Mouse (Mus musculus) brain, embryonic 14.5 days (tissue): ENCODE measurements at regions not wholly inside any gene's neighbourhood (a gene's known extent, or its start where the extent isn't known, plus 50 kb on each side); places are given as distances from the start of the nearest gene placed in this dataset.
A peak's percentile ranks its signal among the peaks of the same experiment; 100 is the strongest.

Experiments
- DNase-seq: peaks from one replicate; pipeline ENCODE4 v3.0.0-alpha.2; 2011; ENCODE audit warnings: low read depth
- CTCF ChIP-seq: fragments of 200-500 bp; IDR thresholded peaks from 2 replicates; pipeline ENCODE4 v1.5.1; 2012; ENCODE audit warnings: inconsistent platforms, mild to moderate bottlenecking, moderate library complexity, borderline replicate concordance; ENCODE audit not compliant: insufficient read depth, insufficient read length; ENCODE audit errors: extremely low read depth
- POLR2A ChIP-seq: fragments of 200-500 bp; IDR thresholded peaks from 2 replicates; pipeline ENCODE4 v1.6.1; 2012; ENCODE audit warnings: mild to moderate bottlenecking, inconsistent platforms, borderline replicate concordance; ENCODE audit not compliant: poor library complexity, insufficient read depth, insufficient read length, severe bottlenecking; ENCODE audit errors: extremely low read depth

DNA sequence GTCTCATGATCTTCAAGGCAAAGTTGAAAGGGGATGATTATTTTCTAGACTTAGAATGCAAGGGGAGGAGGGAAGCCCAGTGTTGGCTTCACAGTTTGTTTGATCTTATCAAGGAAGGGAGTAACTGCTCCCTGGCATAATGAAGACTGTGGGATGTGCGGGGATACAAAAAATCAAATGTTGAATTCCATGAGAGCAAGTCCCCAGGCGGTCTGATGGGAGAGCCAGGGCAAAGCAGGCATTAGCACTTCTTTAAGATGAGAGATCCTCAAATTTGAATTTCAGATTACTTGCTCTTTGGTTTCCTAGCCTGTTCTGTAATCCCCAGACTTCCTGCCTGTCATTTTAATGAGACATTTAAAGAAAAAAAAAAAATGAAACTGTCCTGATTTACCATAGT is 525.6 kb upstream of the Man1a start:
- peak; percentile 78 for DNase-seq
- TF ChIP-seq CTCF (no peak), POLR2A (no peak)

- DNase-seq: no peak
- TF ChIP-seq CTCF: no peak
- TF ChIP-seq POLR2A: no peak
Measured at GRCm38 (mm10) chr10:54595072-54595471, 518.7 kb upstream of the Man1a start.

DNA sequence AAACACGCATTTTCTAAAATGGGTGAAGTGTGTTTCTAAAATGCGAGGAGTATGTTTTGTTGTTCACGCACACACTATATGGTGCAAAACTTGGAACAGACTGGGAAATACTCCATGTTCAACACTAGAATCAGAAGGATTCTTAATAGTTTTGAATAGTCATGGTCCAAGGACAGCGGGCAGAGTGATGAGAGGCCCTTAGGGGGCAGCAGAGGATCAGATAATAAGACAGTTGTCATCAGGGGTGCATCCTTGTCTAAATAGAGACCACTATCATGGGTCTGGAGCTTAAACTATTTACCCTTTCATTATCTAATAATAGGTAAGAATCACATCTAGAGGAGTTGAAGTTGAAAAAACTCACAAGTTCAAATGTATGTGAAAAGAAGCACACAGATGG is 482.2 kb upstream of the Man1a start:
- TF ChIP-seq POLR2A (no peak), CTCF (peak; percentile 56; the same call in 1 of the 2 replicates)
- peak; percentile 56 for DNase-seq

DNA sequence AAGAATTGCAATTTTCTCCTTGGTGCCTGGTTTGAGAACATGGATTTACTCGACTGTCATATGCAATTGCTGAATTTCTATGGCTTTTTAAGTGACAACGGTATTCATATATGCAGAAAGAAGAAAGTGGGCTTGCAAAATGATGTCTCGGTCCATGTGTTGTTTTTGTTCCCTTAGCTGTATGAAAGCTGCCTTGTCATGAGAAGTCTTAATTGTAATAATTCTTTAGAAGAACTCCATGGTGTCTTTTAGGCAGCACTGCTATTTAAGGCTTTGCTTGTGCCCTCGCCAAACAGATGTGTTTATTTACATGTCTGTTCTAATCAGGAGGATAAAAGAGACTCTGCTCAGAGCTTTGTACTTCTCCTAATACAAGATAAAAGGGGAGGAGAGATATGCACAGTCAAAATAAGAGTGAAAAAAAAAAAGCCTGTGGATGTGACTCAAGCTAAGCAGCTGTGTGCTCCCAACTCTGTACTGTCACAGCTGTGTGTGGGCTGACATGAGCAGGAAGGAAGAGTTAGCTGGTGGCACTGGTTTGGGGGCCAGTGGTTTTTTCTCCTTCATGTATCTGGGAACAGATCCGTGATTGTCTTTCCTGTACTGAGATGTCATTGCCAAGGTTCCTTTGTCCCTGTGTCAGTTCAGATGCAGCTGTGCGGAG is 475.5 kb upstream of the Man1a start:
- TF ChIP-seq POLR2A (no peak), CTCF (no peak)

GRCm38 (mm10) chr10:54550665-54551064 is 474.3 kb upstream of the Man1a start:
- DNase-seq: no peak
- TF ChIP-seq CTCF (no peak), POLR2A (no peak)

More for the DNA sequence above, 475.5 kb upstream of the Man1a start:
- peak; percentile 43 for DNase-seq

DNA sequence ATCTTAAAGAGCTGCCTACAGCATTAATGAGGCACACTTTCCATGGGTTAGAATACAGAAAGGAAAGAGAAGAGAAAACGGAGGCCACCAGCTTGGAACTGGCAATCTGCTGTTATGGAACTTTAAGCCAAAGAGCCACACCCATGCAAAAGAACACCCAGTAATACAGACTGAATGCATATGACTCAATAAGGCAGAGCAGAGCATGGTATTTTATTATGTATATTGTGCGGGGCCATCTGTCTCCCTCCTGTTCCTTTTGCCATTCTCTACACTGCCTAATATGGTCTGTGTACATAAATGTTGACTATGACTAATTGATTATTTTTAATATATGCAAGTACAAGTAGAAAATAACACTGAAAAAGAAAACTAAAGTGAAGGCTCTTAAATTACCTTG is 472.6 kb upstream of the Man1a start:
- TF ChIP-seq POLR2A: no peak
- TF ChIP-seq CTCF: no peak
- peak; percentile 48 for DNase-seq

DNA sequence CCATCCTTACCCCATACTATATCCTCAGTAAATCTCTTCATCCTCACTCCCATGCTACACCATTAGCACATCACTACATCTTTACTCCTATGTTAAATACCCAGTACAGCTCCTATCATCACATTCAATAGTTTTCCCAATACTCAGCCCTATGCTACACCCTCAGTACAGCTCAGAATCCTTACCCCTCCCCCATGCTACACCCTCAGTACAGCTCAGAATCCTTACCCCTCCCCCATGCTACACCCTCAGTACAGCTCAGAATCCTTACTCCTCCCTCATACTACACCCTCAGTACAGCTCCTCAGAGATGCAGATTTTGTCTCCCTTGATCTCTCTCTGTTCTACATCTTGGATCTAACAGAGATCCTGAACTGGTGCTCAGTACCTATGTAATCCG is 472.1 kb upstream of the Man1a start:
- no peak for TF ChIP-seq CTCF
- TF ChIP-seq POLR2A: no peak
- DNase-seq: no peak

DNA sequence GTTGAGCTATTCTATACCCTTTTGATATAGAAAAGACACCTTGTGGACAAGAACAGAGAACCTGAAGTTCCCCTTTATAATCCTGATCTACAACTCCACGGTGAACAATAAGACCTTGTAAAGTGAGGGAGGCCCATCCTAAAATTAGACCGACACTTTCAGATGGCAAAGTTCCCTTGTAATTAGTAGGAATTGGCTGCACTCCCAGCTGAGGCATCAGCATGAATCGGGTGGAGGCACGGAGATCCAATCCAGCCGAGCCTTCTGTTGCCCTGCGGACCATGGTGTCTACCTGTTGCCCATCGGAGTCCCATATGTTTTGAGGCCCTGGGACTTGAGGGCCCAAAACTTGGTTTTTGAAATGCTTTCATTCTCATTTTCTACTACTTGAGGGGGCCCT is 456.2 kb upstream of the Man1a start:
- no peak for DNase-seq
- no peak for TF ChIP-seq CTCF
- no peak for TF ChIP-seq POLR2A

- no peak for DNase-seq
- no peak for TF ChIP-seq CTCF
- no peak for TF ChIP-seq POLR2A
Measured at GRCm38 (mm10) chr10:54510776-54511175, 434.4 kb upstream of the Man1a start.

DNA sequence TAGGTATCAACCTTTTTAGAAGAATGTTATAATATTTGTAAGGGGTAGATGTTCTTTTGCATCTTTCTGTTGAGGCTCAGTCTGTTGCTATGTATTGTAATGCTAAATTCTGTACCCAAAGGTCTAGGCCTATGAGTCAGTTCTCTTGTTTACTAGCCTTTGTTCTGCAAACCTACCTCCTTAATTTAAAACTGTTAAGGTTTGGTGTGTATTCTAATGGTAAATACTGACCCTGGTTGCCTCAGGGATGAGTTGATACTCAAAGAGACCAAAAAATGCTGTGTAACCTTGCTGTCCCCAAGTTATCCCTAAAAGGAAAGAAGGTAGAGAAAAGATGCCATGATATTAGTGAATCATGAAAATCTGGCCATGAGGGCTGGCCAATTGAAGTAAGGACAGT is 433.4 kb upstream of the Man1a start:
- DNase-seq: no peak

More for the DNA sequence above, 433.4 kb upstream of the Man1a start:
- no peak for TF ChIP-seq CTCF
- TF ChIP-seq POLR2A: no peak
